Mouse (Mus musculus): ENCODE data around the gene Slc27a5.

DNA sequence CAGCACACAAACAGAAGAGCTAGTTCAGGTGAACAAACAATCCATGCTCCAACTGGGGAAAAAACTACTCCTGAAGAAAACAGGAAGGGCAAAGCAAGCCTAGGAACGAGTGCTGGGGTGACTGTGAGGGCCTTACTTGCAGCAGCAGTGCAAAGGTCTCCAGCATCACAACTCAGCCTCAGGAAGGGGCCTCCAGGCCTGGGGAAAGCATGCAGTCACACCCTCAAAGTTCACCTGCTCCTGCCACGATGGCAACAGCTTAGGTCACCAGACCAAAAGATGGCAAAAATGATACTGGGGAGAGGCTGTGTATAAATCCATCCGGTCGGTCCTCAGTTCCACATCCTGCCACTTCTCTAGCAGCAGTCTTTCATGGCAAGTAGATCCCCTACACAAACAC lies 39.0 kb downstream of the Slc27a5 start:
- TF ChIP-seq CTCF (conservative IDR thresholded peaks at IDR 0.05; ENCODE audit: insufficient read depth, insufficient read length, low read depth, low read length) (no peak), POLR2A (IDR thresholded peaks at IDR 0.05; ENCODE audit: low read depth, low read length) (no peak)
